Mouse (Mus musculus) hindbrain, embryonic 11.5 days (tissue): ENCODE measurements at regions not wholly inside any gene's neighbourhood (a gene's known extent, or its start where the extent isn't known, plus 50 kb on each side); places are given as distances from the start of the nearest gene placed in this dataset.
A peak's percentile ranks its signal among the peaks of the same experiment; 100 is the strongest.

Source experiments
- ATAC-seq: fragments of 200-750 bp; cut with Nextera tagmentation; 2 replicates; pipeline ENCODE4 v1.8.0; 2017; ENCODE audit warnings: mild to moderate bottlenecking, moderate TSS enrichment, moderate library complexity; ENCODE audit not compliant: low FRiP score
- DNase-seq: peaks from one replicate; pipeline ENCODE4 v3.0.0-alpha.2; 2015; ENCODE audit warnings: low spot score
- H3K27ac ChIP-seq: fragments of 300-500 bp; sonication (generic); 2 replicates; pipeline ENCODE4 v1.5.1; 2014; ENCODE audit warnings: mild to moderate bottlenecking, low read depth, low read length
- H3K27me3 ChIP-seq: fragments of 300-500 bp; sonication (generic); 2 replicates; pipeline ENCODE4 v1.6.1; 2014; ENCODE audit warnings: mild to moderate bottlenecking, low read length, moderate library complexity, mixed read lengths; ENCODE audit not compliant: control insufficient read depth, insufficient read depth
- H3K36me3 ChIP-seq: fragments of 300-500 bp; sonication (generic); 2 replicates; pipeline ENCODE4 v1.6.1; 2014; ENCODE audit warnings: mild to moderate bottlenecking, low read length, moderate library complexity, mixed read lengths; ENCODE audit not compliant: control insufficient read depth, insufficient read depth
- H3K4me1 ChIP-seq: fragments of 300-500 bp; sonication (generic); replicated peaks from 2 replicates; pipeline ENCODE4 v1.6.1; 2014; ENCODE audit warnings: low read length, mixed read lengths; ENCODE audit not compliant: control insufficient read depth, insufficient read depth
- H3K4me2 ChIP-seq: fragments of 300-500 bp; sonication (generic); replicated peaks from 2 replicates; pipeline ENCODE4 v1.6.1; 2014; ENCODE audit warnings: mild to moderate bottlenecking, low read depth, low read length
- H3K4me3 ChIP-seq: fragments of 300-500 bp; sonication (generic); 2 replicates; pipeline ENCODE4 v1.5.1; 2014; ENCODE audit warnings: low read depth, low read length
- H3K9ac ChIP-seq: fragments of 300-500 bp; sonication (generic); 2 replicates; pipeline ENCODE4 v1.6.1; 2014; ENCODE audit warnings: low read depth, low read length
- H3K9me3 ChIP-seq: fragments of 300-500 bp; sonication (generic); 2 replicates; pipeline ENCODE4 v1.6.1; 2016; ENCODE audit warnings: low read length; ENCODE audit not compliant: control insufficient read depth
- WGBS: fragments of 180-500 bp; shearing (Covaris S2); extraction: QIAGEN DNeasy Blood & Tissue Kit; methylation state at CpG from one replicate; pipeline ENCODE4 v1.1.7; 2014; 5-methylcytosine and 5-hydroxymethylcytosine counted together

- Histone ChIP-seq H3K36me3 (no peaks in the 10 kb centered on the region), H3K4me2 (no peak overlapping the region), H3K27me3 (no peaks in the 10 kb centered on the region), H3K9ac (no peak overlapping the region), H3K4me3 (no peak overlapping the region), H3K9me3 (no peaks in the 10 kb centered on the region), H3K27ac (no peak overlapping the region), H3K4me1 (0 out of 2 replicates have a peak, but pooled peaks cover under 1% of the 10 kb centered on the region)
- no peak for DNase-seq
- 73% methylated on average over 5 of the region's 5 CpGs for WGBS
- ATAC-seq: no peak
These were observed 147.4 kb downstream of the Rnd3 start for GRCm38 (mm10) chr2:51001548-51001947.

- no peak overlapping the region for H3K27ac ChIP-seq
- WGBS: 91% methylated on average over 2 of the region's 2 CpGs
- H3K27me3 ChIP-seq: no peaks in the 10 kb centered on the region
- no peak overlapping the region for H3K9ac ChIP-seq
- no peaks in the 10 kb centered on the region for H3K9me3 ChIP-seq
- H3K4me3 ChIP-seq: no peak overlapping the region
- DNase-seq (no peak), ATAC-seq (no peak)
- H3K4me1 ChIP-seq: no peaks in the 10 kb centered on the region
- no peak overlapping the region for H3K4me2 ChIP-seq
- H3K36me3 ChIP-seq: no peaks in the 10 kb centered on the region
These were observed 165.0 kb downstream of the Rnd3 start for GRCm38 (mm10) chr2:50983883-50984410.

- no peaks in the 10 kb centered on the region for H3K9me3 ChIP-seq
- no peak for DNase-seq
- H3K4me1 ChIP-seq: no peaks in the 10 kb centered on the region
- H3K4me3 ChIP-seq: no peak overlapping the region
- H3K27me3 ChIP-seq: no peaks in the 10 kb centered on the region
- H3K27ac ChIP-seq: no peak overlapping the region
- H3K36me3 ChIP-seq: no peaks in the 10 kb centered on the region
- ATAC-seq: no peak
- WGBS: 86% methylated on average over 5 of the region's 5 CpGs
- H3K9ac ChIP-seq: no peak overlapping the region
- no peak overlapping the region for H3K4me2 ChIP-seq
These were observed 166.3 kb downstream of the Rnd3 start for GRCm38 (mm10) chr2:50982571-50982970.

GRCm38 (mm10) chr2:50978356-50978755, 170.6 kb downstream of the Rnd3 start:
- ATAC-seq: no peak

GRCm38 (mm10) chr2:50971131-50971825, 177.6 kb downstream of the Rnd3 start:
- H3K4me2 ChIP-seq: peak overlapping the region; percentile 9; the same call in 1 of the 2 replicates
- H3K9me3 ChIP-seq: no peaks in the 10 kb centered on the region
- 5% methylated on average over 14 of the region's 14 CpGs for WGBS
- ATAC-seq (peak; percentile 96), DNase-seq (peak; percentile 76)
- no peaks in the 10 kb centered on the region for H3K27me3 ChIP-seq
- no peak overlapping the region for H3K4me3 ChIP-seq
- H3K4me1 ChIP-seq: peaks cover 3% of the 10 kb centered on the region
- H3K9ac ChIP-seq: peak overlapping the region; percentile 25; the same call in 1 of the 2 replicates
- no peaks in the 10 kb centered on the region for H3K36me3 ChIP-seq
- peak overlapping the region; percentile 76 for H3K27ac ChIP-seq

More at GRCm38 (mm10) chr2:50978356-50978755, 170.6 kb downstream of the Rnd3 start:
- H3K9ac ChIP-seq: no peak overlapping the region
- no peaks in the 10 kb centered on the region for H3K27me3 ChIP-seq
- no peak overlapping the region for H3K27ac ChIP-seq
- no peaks in the 10 kb centered on the region for H3K36me3 ChIP-seq
- H3K4me1 ChIP-seq: no peaks in the 10 kb centered on the region
- no peak for DNase-seq
- H3K9me3 ChIP-seq: no peaks in the 10 kb centered on the region
- H3K4me3 ChIP-seq: no peak overlapping the region
- H3K4me2 ChIP-seq: no peak overlapping the region
- 56% methylated on average over 1 of the region's 1 CpGs for WGBS

GRCm38 (mm10) chr2:50968382-50968781, 180.5 kb downstream of the Rnd3 start:
- 93% methylated on average over 4 of the region's 4 CpGs for WGBS
- H3K27ac ChIP-seq: no peak overlapping the region
- H3K9ac ChIP-seq: no peak overlapping the region
- H3K36me3 ChIP-seq: no peaks in the 10 kb centered on the region
- no peaks in the 10 kb centered on the region for H3K27me3 ChIP-seq
- no peak overlapping the region for H3K4me2 ChIP-seq
- DNase-seq (no peak), ATAC-seq (no peak)
- no peaks in the 10 kb centered on the region for H3K9me3 ChIP-seq
- H3K4me1 ChIP-seq: peaks cover 3% of the 10 kb centered on the region
- H3K4me3 ChIP-seq: no peak overlapping the region

- Histone ChIP-seq H3K4me2 (no peak overlapping the region), H3K36me3 (no peaks in the 10 kb centered on the region), H3K4me3 (no peak overlapping the region), H3K4me1 (peaks cover 3% of the 10 kb centered on the region), H3K27me3 (no peaks in the 10 kb centered on the region), H3K9me3 (no peaks in the 10 kb centered on the region), H3K27ac (no peak overlapping the region), H3K9ac (no peak overlapping the region)
- 74% methylated on average over 4 of the region's 4 CpGs for WGBS
- DNase-seq (no peak), ATAC-seq (no peak)
These were observed 181.1 kb downstream of the Rnd3 start for GRCm38 (mm10) chr2:50967826-50968225.

GRCm38 (mm10) chr2:50967133-50967532, 181.8 kb downstream of the Rnd3 start:
- no peak for ATAC-seq
- no peaks in the 10 kb centered on the region for H3K27me3 ChIP-seq
- WGBS: 73% methylated on average over 4 of the region's 4 CpGs
- H3K4me2 ChIP-seq: no peak overlapping the region
- no peaks in the 10 kb centered on the region for H3K9me3 ChIP-seq
- no peak overlapping the region for H3K9ac ChIP-seq
- DNase-seq: no peak
- peaks cover 3% of the 10 kb centered on the region for H3K4me1 ChIP-seq
- H3K36me3 ChIP-seq: no peaks in the 10 kb centered on the region
- H3K4me3 ChIP-seq: no peak overlapping the region
- no peak overlapping the region for H3K27ac ChIP-seq

- Histone ChIP-seq H3K4me3 (no peak overlapping the region), H3K4me1 (no peaks in the 10 kb centered on the region; the same call in 1 of the 2 replicates), H3K36me3 (no peaks in the 10 kb centered on the region), H3K27me3 (no peaks in the 10 kb centered on the region), H3K27ac (no peak overlapping the region), H3K9me3 (no peaks in the 10 kb centered on the region), H3K4me2 (no peak overlapping the region), H3K9ac (no peak overlapping the region)
- DNase-seq: peak; percentile 32
- peak; percentile 45; the same call in 1 of the 2 replicates for ATAC-seq
- 60% methylated on average over 8 of the region's 8 CpGs for WGBS
These were observed 183.4 kb downstream of the Rnd3 start for GRCm38 (mm10) chr2:50965485-50966017.
